Mouse (Mus musculus): ENCODE results near the gene Lrrc4c.

- TF ChIP-seq EP300 (optimal IDR thresholded peaks at IDR 0.05): no peak
- TF ChIP-seq CTCF (IDR thresholded peaks at IDR 0.05; ENCODE audit: low read depth): no peak
Measured at GRCm38 (mm10) chr2:96499116-96499882, 181.3 kb downstream of the Lrrc4c start.
